Mouse (Mus musculus): ENCODE measurements around the gene Atp6v0d1. TPM values are rescaled to one million over a fixed set of nuclear protein-coding genes. Genes with fewer than 3 reads are reported as not detected.

Atp6v0d1 gene
- polyA plus RNA-seq, 1 experiment from 2014 or later, result 58.1 TPM

GRCm38 (mm10) chr8:105533892-105534329 is 31.9 kb downstream of the Atp6v0d1 start:
- Histone ChIP-seq H3K27ac (replicated peaks) (peak overlapping the region; percentile 78), H3K4me2 (no peak overlapping the region), H3K36me3 (peaks cover 57% of the 10 kb centered on the region), H3K27me3 (replicated peaks) (no peaks in the 10 kb centered on the region), H3K4me3 (no peak overlapping the region), H3K4me1 (peaks cover 28% of the 10 kb centered on the region), H3K9me3 (no peaks in the 10 kb centered on the region), H3K9ac (peak overlapping the region; percentile 45)
- no peak for ATAC-seq (ENCODE audit: extremely low read depth, insufficient number of reproducible peaks, low FRiP score, low TSS enrichment)
- WGBS, result 0% methylated on average over 1 of the region's 1 CpGs

DNA sequence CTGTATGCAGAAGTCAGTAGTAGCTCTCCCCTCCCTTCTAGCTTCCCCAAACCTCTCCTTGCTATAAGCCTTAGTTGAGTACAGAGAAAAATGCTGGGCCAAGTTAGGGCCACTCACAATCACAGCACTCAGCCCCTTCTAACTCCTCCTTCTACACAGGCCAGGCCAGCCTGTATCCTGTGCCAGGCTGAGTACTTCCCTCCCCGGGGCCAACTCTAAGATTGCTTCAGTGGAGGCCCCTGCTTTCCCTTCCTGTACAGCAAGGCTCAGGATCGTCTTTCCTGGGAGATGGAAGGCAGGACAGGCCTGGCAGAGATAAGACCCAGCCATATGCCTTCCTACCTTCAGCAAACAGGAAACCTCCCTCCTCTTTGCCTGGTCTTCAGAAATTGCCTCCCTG is 32.4 kb downstream of the Atp6v0d1 start:
- Histone ChIP-seq H3K36me3 (peaks cover 57% of the 10 kb centered on the region), H3K9me3 (no peaks in the 10 kb centered on the region), H3K4me2 (no peak overlapping the region), H3K4me3 (no peak overlapping the region), H3K4me1 (peaks cover 28% of the 10 kb centered on the region), H3K27me3 (replicated peaks) (no peaks in the 10 kb centered on the region), H3K9ac (peak overlapping the region; percentile 45), H3K27ac (replicated peaks) (peak overlapping the region; percentile 78)
- ATAC-seq (ENCODE audit: extremely low read depth, insufficient number of reproducible peaks, low FRiP score, low TSS enrichment), result peak; percentile 59; the same call in 1 of the 2 replicates
- WGBS, result 2% methylated on average over 2 of the region's 2 CpGs

DNA sequence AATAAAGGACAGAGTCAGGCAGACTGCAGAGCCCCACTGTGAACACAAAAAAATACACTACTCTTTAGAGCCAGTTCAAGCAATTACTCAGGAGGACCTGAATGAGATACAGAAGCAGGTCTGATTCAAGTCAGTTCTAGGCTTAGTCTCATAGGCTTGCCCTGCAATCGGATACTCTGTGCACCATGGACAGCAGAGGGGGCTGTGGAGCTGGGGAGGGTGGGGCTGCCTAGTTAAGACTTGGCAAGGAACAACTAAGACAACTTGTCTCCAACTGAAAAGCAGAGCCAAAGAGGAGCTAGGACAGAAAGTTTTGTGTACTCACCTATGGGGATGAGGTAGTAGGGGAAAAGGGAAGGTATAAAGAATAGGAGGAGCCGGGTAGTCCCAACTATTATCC is 34.1 kb downstream of the Atp6v0d1 start:
- 74% methylated on average over 2 of the region's 2 CpGs for WGBS
- Histone ChIP-seq H3K36me3 (peaks cover 52% of the 10 kb centered on the region), H3K4me2 (no peak overlapping the region), H3K27me3 (replicated peaks) (no peaks in the 10 kb centered on the region), H3K9ac (no peak overlapping the region), H3K27ac (replicated peaks) (no peak overlapping the region), H3K4me1 (peaks cover 28% of the 10 kb centered on the region), H3K9me3 (no peaks in the 10 kb centered on the region), H3K4me3 (no peak overlapping the region)
- no peak for ATAC-seq (ENCODE audit: extremely low read depth, insufficient number of reproducible peaks, low FRiP score, low TSS enrichment)

GRCm38 (mm10) chr8:105529271-105529670 is 36.6 kb downstream of the Atp6v0d1 start:
- Histone ChIP-seq H3K4me1 (peaks cover 26% of the 10 kb centered on the region), H3K4me3 (no peak overlapping the region), H3K9ac (no peak overlapping the region), H3K27me3 (replicated peaks) (no peaks in the 10 kb centered on the region), H3K9me3 (no peaks in the 10 kb centered on the region), H3K36me3 (peaks cover 53% of the 10 kb centered on the region), H3K27ac (replicated peaks) (no peak overlapping the region), H3K4me2 (no peak overlapping the region)
- WGBS, result 90% methylated on average over 3 of the region's 3 CpGs
- ATAC-seq (ENCODE audit: extremely low read depth, insufficient number of reproducible peaks, low FRiP score, low TSS enrichment), result no peak

- Histone ChIP-seq H3K4me2 (no peak overlapping the region), H3K9ac (no peak overlapping the region), H3K36me3 (peaks cover 62% of the 10 kb centered on the region), H3K27me3 (replicated peaks) (no peaks in the 10 kb centered on the region), H3K27ac (replicated peaks) (no peak overlapping the region), H3K4me3 (no peak overlapping the region), H3K4me1 (peaks cover 16% of the 10 kb centered on the region), H3K9me3 (no peaks in the 10 kb centered on the region)
- no peak for ATAC-seq (ENCODE audit: extremely low read depth, insufficient number of reproducible peaks, low FRiP score, low TSS enrichment)
- WGBS, result 89% methylated on average over 1 of the region's 1 CpGs
Measured at GRCm38 (mm10) chr8:105528206-105528605, 37.6 kb downstream of the Atp6v0d1 start.

DNA sequence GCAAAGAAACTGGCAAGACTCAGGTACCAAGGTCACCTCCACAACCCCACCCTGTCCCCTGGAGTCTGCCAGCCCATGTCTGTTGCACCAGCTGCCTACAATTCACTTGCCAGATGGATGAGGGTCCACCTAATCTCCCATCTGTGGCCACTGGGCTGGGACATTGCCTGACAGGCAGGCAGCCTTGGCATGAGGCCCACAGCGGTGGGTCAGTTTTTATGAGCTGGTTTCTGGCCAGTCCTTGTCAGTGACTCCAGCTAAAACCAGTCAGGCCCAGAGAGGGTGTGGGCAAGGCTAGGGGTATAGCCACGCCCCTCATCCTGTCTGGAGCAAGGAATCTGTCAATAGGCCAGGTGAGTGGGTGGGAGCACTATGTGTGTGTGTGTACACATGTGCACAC is 38.7 kb downstream of the Atp6v0d1 start:
- 76% methylated on average over 2 of the region's 2 CpGs for WGBS
- Histone ChIP-seq H3K27me3 (replicated peaks) (no peaks in the 10 kb centered on the region), H3K27ac (replicated peaks) (no peak overlapping the region), H3K4me3 (no peak overlapping the region), H3K4me1 (0 out of 2 replicates have a peak, but pooled peaks cover 6% of the 10 kb centered on the region), H3K9ac (no peak overlapping the region), H3K9me3 (no peaks in the 10 kb centered on the region), H3K4me2 (no peak overlapping the region), H3K36me3 (peaks cover 72% of the 10 kb centered on the region)
- ATAC-seq (ENCODE audit: extremely low read depth, insufficient number of reproducible peaks, low FRiP score, low TSS enrichment), result no peak

DNA sequence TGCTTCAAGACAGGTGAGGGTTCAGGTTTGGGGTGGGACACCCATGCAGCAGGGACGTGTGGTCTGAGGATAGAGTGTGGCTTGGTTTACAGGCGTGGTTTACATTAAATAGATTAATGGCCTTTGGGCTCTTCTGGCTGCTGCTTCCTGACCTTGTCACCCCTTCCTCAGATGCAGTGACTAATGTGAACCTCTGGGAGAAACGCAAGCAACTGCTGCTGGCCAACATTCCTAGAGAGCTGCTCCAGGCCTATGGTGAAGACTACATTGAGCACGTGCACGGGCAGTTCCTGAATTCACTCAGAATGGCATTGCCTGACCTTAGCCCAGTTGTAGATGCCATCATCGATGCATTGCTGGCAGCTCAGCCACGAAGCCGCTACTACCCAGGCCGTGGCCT is 43.0 kb downstream of the Atp6v0d1 start:
- H3K27me3 ChIP-seq (replicated peaks), result peaks cover 26% of the 10 kb centered on the region
- H3K4me1 ChIP-seq, result peaks cover 30% of the 10 kb centered on the region
- H3K9ac ChIP-seq, result no peak overlapping the region
- peaks cover 49% of the 10 kb centered on the region for H3K36me3 ChIP-seq
- H3K27ac ChIP-seq (replicated peaks), result no peak overlapping the region
- H3K4me2 ChIP-seq, result no peak overlapping the region
- WGBS, result 74% methylated on average over 9 of the region's 9 CpGs
- H3K9me3 ChIP-seq, result no peaks in the 10 kb centered on the region
- ATAC-seq (ENCODE audit: extremely low read depth, insufficient number of reproducible peaks, low FRiP score, low TSS enrichment), result no peak
- H3K4me3 ChIP-seq, result no peak overlapping the region

DNA sequence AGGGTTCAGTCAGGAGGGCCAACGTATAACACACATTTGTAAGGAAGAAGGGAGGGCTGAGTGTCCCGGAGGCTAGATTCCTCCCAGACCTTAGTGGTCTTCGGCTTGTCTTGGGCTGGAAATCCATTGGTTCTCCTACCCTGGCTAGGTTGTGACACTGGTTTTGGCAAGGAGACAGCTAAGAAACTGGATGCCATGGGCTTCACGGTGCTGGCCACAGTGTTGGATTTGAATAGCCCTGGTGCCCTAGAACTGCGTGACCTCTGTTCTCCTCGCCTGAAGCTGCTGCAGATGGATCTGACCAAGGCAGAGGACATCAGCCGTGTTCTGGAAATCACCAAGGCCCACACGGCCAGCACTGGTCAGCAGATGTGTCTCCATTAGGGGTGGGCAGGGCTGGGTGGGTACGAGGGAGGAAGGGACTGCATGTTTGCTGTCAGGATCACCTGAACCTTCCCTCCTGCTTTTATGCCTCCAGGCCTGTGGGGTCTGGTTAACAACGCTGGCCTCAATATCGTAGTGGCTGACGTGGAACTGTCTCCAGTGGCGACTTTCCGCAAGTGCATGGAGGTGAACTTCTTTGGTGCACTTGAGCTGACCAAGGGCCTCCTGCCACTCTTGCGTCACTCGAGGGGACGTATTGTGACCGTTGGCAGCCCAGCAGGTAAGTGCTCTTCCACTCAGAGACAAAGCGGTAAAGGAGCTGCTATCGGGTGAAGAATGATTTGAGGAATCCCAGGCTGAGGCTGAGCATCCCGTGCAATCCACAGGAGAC is 43.7 kb downstream of the Atp6v0d1 start:
- Histone ChIP-seq H3K9me3 (no peaks in the 10 kb centered on the region), H3K4me3 (no peak overlapping the region), H3K4me1 (peaks cover 34% of the 10 kb centered on the region), H3K27me3 (replicated peaks) (peaks cover 33% of the 10 kb centered on the region), H3K4me2 (no peak overlapping the region), H3K27ac (replicated peaks) (no peak overlapping the region), H3K36me3 (peaks cover 44% of the 10 kb centered on the region), H3K9ac (no peak overlapping the region)
- WGBS, result 71% methylated on average over 21 of the region's 21 CpGs
- ATAC-seq (ENCODE audit: extremely low read depth, insufficient number of reproducible peaks, low FRiP score, low TSS enrichment), result no peak

DNA sequence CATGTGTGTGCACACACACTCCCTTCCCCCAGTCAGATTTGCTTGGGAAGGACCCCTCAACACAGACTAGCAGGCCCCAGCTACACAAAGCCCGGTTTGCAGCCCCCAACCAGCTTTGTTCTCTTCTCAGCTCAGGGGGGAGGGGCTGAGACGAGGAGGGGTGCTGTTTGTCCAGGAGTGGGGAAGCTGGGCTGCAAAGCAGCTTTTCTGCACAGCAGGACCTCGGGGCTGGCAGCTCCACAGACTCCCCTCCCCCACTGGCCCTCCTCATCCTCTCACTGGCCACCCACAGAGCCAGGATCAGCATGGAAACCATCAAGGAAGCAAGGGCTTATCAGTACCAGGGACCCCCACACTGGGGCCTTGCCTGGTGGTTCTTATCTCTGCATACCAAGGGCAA is 44.8 kb downstream of the Atp6v0d1 start:
- Histone ChIP-seq H3K9me3 (no peaks in the 10 kb centered on the region), H3K4me1 (peaks cover 42% of the 10 kb centered on the region), H3K9ac (no peak overlapping the region), H3K36me3 (peaks cover 39% of the 10 kb centered on the region), H3K27me3 (replicated peaks) (peaks cover 44% of the 10 kb centered on the region), H3K4me3 (no peak overlapping the region), H3K27ac (replicated peaks) (no peak overlapping the region), H3K4me2 (no peak overlapping the region)
- WGBS, result 6% methylated on average over 3 of the region's 3 CpGs
- no peak for ATAC-seq (ENCODE audit: extremely low read depth, insufficient number of reproducible peaks, low FRiP score, low TSS enrichment)

GRCm38 (mm10) chr8:105520521-105520920 is 45.3 kb downstream of the Atp6v0d1 start:
- no peak for ATAC-seq (ENCODE audit: extremely low read depth, insufficient number of reproducible peaks, low FRiP score, low TSS enrichment)
- Histone ChIP-seq H3K27me3 (replicated peaks) (peaks cover 45% of the 10 kb centered on the region), H3K4me3 (no peak overlapping the region), H3K27ac (replicated peaks) (no peak overlapping the region), H3K36me3 (peaks cover 35% of the 10 kb centered on the region), H3K9ac (no peak overlapping the region), H3K9me3 (no peaks in the 10 kb centered on the region), H3K4me2 (no peak overlapping the region), H3K4me1 (peaks cover 43% of the 10 kb centered on the region)
- 42% methylated on average over 5 of the region's 5 CpGs for WGBS

- peaks cover 46% of the 10 kb centered on the region for H3K4me1 ChIP-seq
- no peak for ATAC-seq (ENCODE audit: extremely low read depth, insufficient number of reproducible peaks, low FRiP score, low TSS enrichment)
- H3K9me3 ChIP-seq, result no peaks in the 10 kb centered on the region
- 0 out of 2 replicates have a peak overlapping the region, but pooled peaks have one; percentile 28 for H3K9ac ChIP-seq
- H3K27ac ChIP-seq (replicated peaks), result no peak overlapping the region
- peak overlapping the region; percentile 62 for H3K4me3 ChIP-seq
- H3K4me2 ChIP-seq, result peak overlapping the region; percentile 98
- 5% methylated on average over 2 of the region's 2 CpGs for WGBS
- peaks cover 52% of the 10 kb centered on the region for H3K27me3 ChIP-seq (replicated peaks)
- peaks cover 26% of the 10 kb centered on the region for H3K36me3 ChIP-seq
Measured at GRCm38 (mm10) chr8:105519591-105519990, 46.3 kb downstream of the Atp6v0d1 start.
